Mouse (Mus musculus): ENCODE measurements around the gene Nt5c1b.

Nt5c1b gene

GRCm38 (mm10) chr12:10369673-10370072 is at the start of gene Nt5c1b:
Gene Nt5c1b, plus strand, starts transcription at chr12:10369973.
- no peak for DNase-seq (ENCODE audit: low spot score in 2 of 2)

- no peak for DNase-seq (ENCODE audit: low spot score in 2 of 2)
These were observed 42.1 kb upstream of the Nt5c1b start for GRCm38 (mm10) chr12:10327651-10328050.

GRCm38 (mm10) chr12:10329460-10329859 is 40.3 kb upstream of the Nt5c1b start:
- DNase-seq (ENCODE audit: low spot score in 2 of 2): no peak

DNA sequence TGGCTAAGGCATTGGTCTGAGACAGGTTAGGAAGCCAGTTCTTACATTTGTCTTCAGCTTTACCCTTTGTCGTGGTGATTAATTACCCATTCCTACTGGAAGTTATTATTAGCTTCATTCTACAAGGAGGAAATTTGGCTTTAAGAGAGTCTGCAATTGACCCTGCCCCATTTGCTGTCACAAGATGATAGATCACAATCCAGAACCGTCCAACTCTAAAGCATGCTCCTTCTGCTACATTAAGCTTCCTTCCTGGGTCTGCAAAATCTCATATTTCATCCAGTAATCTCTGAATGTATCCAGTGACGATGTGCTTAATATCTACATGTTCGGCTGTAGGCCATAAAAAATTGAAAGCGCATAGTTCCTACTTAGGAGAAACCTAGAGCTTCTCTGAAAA is 29.2 kb upstream of the Nt5c1b start:
- no peak for DNase-seq (ENCODE audit: low spot score in 2 of 2)

GRCm38 (mm10) chr12:10350706-10351105 is 19.1 kb upstream of the Nt5c1b start:
- no peak for DNase-seq (ENCODE audit: low spot score in 2 of 2)

DNA sequence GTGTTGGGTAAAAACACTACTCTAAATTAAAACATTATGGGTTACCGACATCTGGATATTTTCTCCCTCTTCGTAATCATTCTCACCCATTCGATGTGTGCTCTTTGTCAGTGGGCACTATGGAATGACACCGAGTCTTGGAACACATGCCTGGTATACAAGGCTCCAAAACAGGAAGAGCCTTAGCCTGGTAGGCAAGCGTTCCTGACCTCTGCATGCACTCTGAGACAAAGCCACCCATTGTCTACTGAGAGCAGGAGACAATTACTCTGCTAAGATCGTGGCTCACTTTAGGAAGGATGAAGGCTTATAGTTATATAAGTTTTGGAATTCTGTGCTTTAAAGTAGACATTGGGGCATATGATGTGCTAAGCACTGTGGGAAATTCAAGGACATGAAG is 12.0 kb upstream of the Nt5c1b start:
- no peak for DNase-seq (ENCODE audit: low spot score in 2 of 2)

GRCm38 (mm10) chr12:10390671-10391441 is 21.1 kb downstream of the Nt5c1b start, which contains the start of gene Rdh14:
Gene Rdh14, plus strand, starts transcription at chr12:10390772.
- peak; percentile 89 to 93 for DNase-seq (ENCODE audit: low spot score in 2 of 2)

- DNase-seq (ENCODE audit: low spot score in 2 of 2): no peak
These were observed 31.0 kb downstream of the Nt5c1b start for GRCm38 (mm10) chr12:10400788-10401187.

GRCm38 (mm10) chr12:10402421-10403115 is 32.8 kb downstream of the Nt5c1b start:
- DNase-seq (ENCODE audit: low spot score in 2 of 2): no peak

GRCm38 (mm10) chr12:10410511-10411179 is 40.9 kb downstream of the Nt5c1b start:
- no peak for DNase-seq (ENCODE audit: low spot score in 2 of 2)

DNA sequence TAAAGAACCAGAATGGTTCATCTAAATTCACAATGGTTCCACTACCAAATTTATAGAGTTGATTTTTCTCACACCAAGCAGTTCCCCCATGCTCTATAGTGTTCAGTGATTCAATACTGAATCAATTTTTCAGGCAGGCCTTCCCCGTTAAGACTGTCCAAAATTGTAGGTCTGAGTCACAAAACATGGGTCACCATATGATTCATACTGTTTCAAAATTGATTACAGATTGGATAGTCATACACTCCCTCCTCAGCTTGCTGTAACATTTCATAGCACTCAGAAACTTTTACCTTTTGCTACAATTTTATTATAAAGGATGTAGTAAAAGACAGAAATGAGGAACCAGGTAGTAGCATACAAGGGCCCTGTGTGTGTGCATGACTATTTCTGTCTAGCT is 41.7 kb downstream of the Nt5c1b start:
- no peak for DNase-seq (ENCODE audit: low spot score in 2 of 2)

GRCm38 (mm10) chr12:10422347-10422746 is 52.6 kb downstream of the Nt5c1b start:
- no peak for DNase-seq (ENCODE audit: low spot score in 2 of 2)

DNA sequence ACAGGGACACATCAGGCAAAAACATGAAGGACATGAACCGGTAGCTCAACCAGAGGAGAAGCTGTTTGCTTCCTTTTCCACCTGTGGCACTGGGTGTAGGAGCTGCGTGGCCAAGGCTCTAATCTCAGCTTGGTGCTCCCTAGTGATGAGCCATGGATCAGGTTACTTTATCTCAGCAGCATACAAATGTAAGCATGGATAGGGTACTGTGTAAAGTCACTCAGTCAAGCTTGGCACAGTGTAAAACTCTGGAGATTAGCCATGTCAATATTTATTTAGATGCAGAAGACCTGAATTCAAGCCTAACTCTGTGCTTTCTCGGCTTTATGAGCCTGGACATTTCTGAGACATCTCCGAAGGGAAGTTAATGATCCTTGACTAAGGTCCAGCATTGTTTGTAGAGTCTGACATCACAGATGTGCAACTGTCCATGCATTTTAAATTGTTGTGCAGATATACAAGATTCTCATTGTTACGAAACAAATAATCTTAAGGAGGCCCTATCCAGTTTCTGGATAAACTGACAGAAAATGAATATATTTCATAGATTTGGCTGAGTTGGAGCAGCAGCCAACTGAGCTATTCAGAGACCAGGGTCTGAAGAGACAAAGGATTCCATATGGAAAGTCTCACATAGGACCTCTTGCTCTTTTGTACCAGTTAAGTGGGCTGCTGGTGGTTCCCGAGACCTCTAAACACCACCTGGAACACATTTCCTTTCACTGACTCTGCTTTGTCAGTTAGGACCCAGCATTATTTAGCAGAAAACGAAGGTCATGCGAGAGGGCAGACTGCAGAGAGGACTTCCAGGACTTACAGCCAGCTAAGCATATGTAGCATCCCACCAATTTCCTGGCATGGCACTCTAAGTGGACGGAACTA is 56.5 kb downstream of the Nt5c1b start:
- DNase-seq (ENCODE audit: low spot score in 2 of 2): no peak

- DNase-seq (ENCODE audit: low spot score in 2 of 2): no peak
These were observed 61.2 kb downstream of the Nt5c1b start for GRCm38 (mm10) chr12:10430999-10431398.

- peak; percentile 48 to 70 for DNase-seq (ENCODE audit: low spot score in 2 of 2)
These were observed 68.6 kb downstream of the Nt5c1b start for GRCm38 (mm10) chr12:10438054-10439001.

All from frontal cortex, postnatal 10 days (tissue).